8 mouse cellular contexts compared by ENCODE assay signal in genomic region chr11:116494474-116495174, GRCm38 (mm10). TPM values are rescaled to one million over a fixed set of nuclear protein-coding genes. Genes with fewer than 3 reads are reported as not detected.
DNase-seq lines count a peak whose midpoint lies in the region; ATAC-seq and TF ChIP-seq lines count a peak whose summit lies in the region.

No protein-coding gene starts in this region.

- intact Hi-C loops in gastrocnemius, postnatal 14 days (cut with DNase I; ENCODE audit: low total_unique reads) = no loop called here

- ATAC-seq in intestine, postnatal 0 days = no peak
- peak; percentile 71 for ATAC-seq in lung, embryonic 14.5 days (ENCODE audit: insufficient read depth)

- no peaks in the 10 kb centered on the region for H3K9me3 ChIP-seq in intestine, postnatal 0 days (ENCODE audit: control insufficient read depth)
- no peaks in the 10 kb centered on the region for H3K9me3 ChIP-seq in lung, embryonic 14.5 days (ENCODE audit: low read depth, low read length)

- DNase-seq in left cerebral cortex, adult 18-20 months (ENCODE audit: low spot score in 2 of 2) = peak; percentile 80 to 83
- no peak for DNase-seq in left cerebral cortex, adult 11 months (ENCODE audit: low spot score)
- peak; percentile 83 for DNase-seq in gastrocnemius, postnatal 14 days
- DNase-seq in lung, embryonic 14.5 days = peak; percentile 90
- DNase-seq in right cerebral cortex, adult 2 months (ENCODE audit: low spot score in 2 of 2) = peak; percentile 76 to 78
- DNase-seq in cerebellum, adult 11-12 months = no peak
- no peak for DNase-seq in embryo, embryonic 9.5 days (ENCODE audit: extremely low spot score)

- 45% methylated on average over 13 of the region's 13 CpGs for WGBS in intestine, postnatal 0 days
- WGBS in lung, embryonic 14.5 days = 22% methylated on average over 13 of the region's 13 CpGs

- no peak overlapping the region for H3K4me3 ChIP-seq in intestine, postnatal 0 days (ENCODE audit: low read depth, low read length)
- H3K4me3 ChIP-seq in lung, embryonic 14.5 days (ENCODE audit: low read depth, low read length) = 0 out of 2 replicates have a peak overlapping the region, but pooled peaks have one; percentile 5

- no peak for TF ChIP-seq CTCF in intestine, postnatal 0 days (IDR thresholded peaks at IDR 0.05; ENCODE audit: low read depth)
- no peak for TF ChIP-seq CTCF in lung, embryonic 14.5 days (IDR thresholded peaks at IDR 0.05; ENCODE audit: low read depth)

- H3K27me3 ChIP-seq in intestine, postnatal 0 days (replicated peaks; ENCODE audit: control insufficient read depth, insufficient read depth, low read length) = no peaks in the 10 kb centered on the region
- no peaks in the 10 kb centered on the region for H3K27me3 ChIP-seq in lung, embryonic 14.5 days (ENCODE audit: insufficient read depth, low read length)

- no peak overlapping the region for H3K4me2 ChIP-seq in intestine, postnatal 0 days (replicated peaks; ENCODE audit: low read depth)
- peak overlapping the region; percentile 19; the same call in 1 of the 2 replicates for H3K4me2 ChIP-seq in lung, embryonic 14.5 days

- no peak overlapping the region for H3K9ac ChIP-seq in intestine, postnatal 0 days (ENCODE audit: low read depth, low read length)
- H3K9ac ChIP-seq in lung, embryonic 14.5 days = no peak overlapping the region

- no peaks in the 10 kb centered on the region for H3K36me3 ChIP-seq in intestine, postnatal 0 days (ENCODE audit: control insufficient read depth, insufficient read depth)
- H3K36me3 ChIP-seq in lung, embryonic 14.5 days (ENCODE audit: insufficient read depth) = no peaks in the 10 kb centered on the region

- peak overlapping the region; percentile 70 for H3K27ac ChIP-seq in intestine, postnatal 0 days (ENCODE audit: low read depth, low read length)
- H3K27ac ChIP-seq in lung, embryonic 14.5 days (ENCODE audit: low read depth) = peak overlapping the region; percentile 91

- H3K4me1 ChIP-seq in intestine, postnatal 0 days (replicated peaks; ENCODE audit: control insufficient read depth, insufficient read depth, low read length) = no peaks in the 10 kb centered on the region
- H3K4me1 ChIP-seq in lung, embryonic 14.5 days (ENCODE audit: insufficient read depth) = peaks cover 6% of the 10 kb centered on the region; the same call in 1 of the 2 replicates

RNA-seq across cellular contexts. Expression of gene Prpsap1, which starts 0.6 kb away (rescaled TPM):
- total RNA-seq in left cerebral cortex, adult 18-20 months (2021) = 10 to 100 TPM; 82.7 to 89.4 TPM
- 10 to 100 TPM; 22.4 to 24.6 TPM for total RNA-seq in gastrocnemius, postnatal 14 days (2021)
- polyA plus RNA-seq in intestine, postnatal 0 days (2015; fragmentation: Nextera tagmentation; extraction: Ambion mirVana) = 177 and 194 TPM in 2 replicates
- polyA plus RNA-seq in lung, embryonic 14.5 days (2014; fragmentation: Nextera tagmentation; extraction: Ambion mirVana) = 191 and 206 TPM in 2 replicates

RNA-seq across cellular contexts. Expression of gene Qrich2, which starts 28.6 kb away (rescaled TPM):
- total RNA-seq in left cerebral cortex, adult 18-20 months (2021) = under 1 TPM in 1 of 2 experiments, not detected in 1; 0.05 TPM
- total RNA-seq in gastrocnemius, postnatal 14 days (2021) = not detected
- polyA plus RNA-seq in intestine, postnatal 0 days (2015; fragmentation: Nextera tagmentation; extraction: Ambion mirVana) = 0.14 TPM in 1 of 2 replicates, not detected in the other
- polyA plus RNA-seq in lung, embryonic 14.5 days (2014; fragmentation: Nextera tagmentation; extraction: Ambion mirVana) = 0.45 TPM in 1 of 2 replicates, not detected in the other

RNA-seq across cellular contexts. Expression of gene Sphk1, which starts 36.1 kb away (rescaled TPM):
- 1 to 10 TPM; 7.9 to 9.9 TPM for total RNA-seq in left cerebral cortex, adult 18-20 months (2021)
- total RNA-seq in gastrocnemius, postnatal 14 days (2021) = 1 to 10 TPM; 1.6 to 2.6 TPM
- 2.5 and 3.3 TPM in 2 replicates for polyA plus RNA-seq in intestine, postnatal 0 days (2015; fragmentation: Nextera tagmentation; extraction: Ambion mirVana)
- 4.0 and 5.5 TPM in 2 replicates for polyA plus RNA-seq in lung, embryonic 14.5 days (2014; fragmentation: Nextera tagmentation; extraction: Ambion mirVana)

Comparison
In these comparisons a context has a peak if more than half of its experiments do, and no peak if none do; other contexts are left out.
1. DNase-seq: peak in left cerebral cortex, adult 18-20 months (2 of 2), gastrocnemius, postnatal 14 days (single experiment), lung, embryonic 14.5 days (single experiment) and right cerebral cortex, adult 2 months (2 of 2); none in left cerebral cortex, adult 11 months (single experiment), cerebellum, adult 11-12 months (single experiment) and embryo, embryonic 9.5 days (single experiment).